Mouse (Mus musculus): ENCODE results near the gene Astn2. TPM values are rescaled to one million over a fixed set of nuclear protein-coding genes. Genes with fewer than 3 reads are reported as not detected.
"Not testable (repeated sequence)": the region's sequence is repeated elsewhere in the genome, so short reads cannot be mapped to it uniquely, and the experiment has no call there.

The Astn2 gene
- polyA plus RNA-seq, 1 experiment from 2014 or later = 0.55 TPM

DNA sequence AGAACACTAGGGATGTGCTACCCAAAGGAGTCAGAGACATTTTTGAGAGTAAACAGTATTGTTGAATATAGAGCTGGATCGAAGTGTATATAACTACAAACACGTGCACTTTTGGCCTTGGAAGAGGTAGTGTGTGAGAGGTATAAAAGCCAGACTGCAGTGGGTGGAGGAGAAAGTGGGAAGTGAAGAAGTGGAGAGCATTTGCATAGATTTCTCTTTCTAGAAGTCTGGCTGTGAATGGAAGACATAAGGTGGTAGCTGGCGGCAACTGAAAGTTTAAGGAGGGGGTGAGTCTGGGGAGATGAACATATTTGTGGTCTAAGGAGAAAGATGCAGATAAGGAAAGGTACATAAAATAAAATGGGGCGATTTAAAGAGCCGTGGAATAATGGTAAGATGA is 709.2 kb downstream of the Astn2 start:
- Histone ChIP-seq H3K36me3 (no peaks in the 10 kb centered on the region), H3K4me1 (replicated peaks) (no peaks in the 10 kb centered on the region), H3K27me3 (replicated peaks) (no peaks in the 10 kb centered on the region), H3K4me3 (replicated peaks) (no peak overlapping the region), H3K9me3 (no peaks in the 10 kb centered on the region), H3K4me2 (replicated peaks) (no peak overlapping the region), H3K27ac (no peak overlapping the region), H3K9ac (no peak overlapping the region)
- ATAC-seq = no peak
- WGBS = 87% methylated on average over 5 of the region's 5 CpGs

DNA sequence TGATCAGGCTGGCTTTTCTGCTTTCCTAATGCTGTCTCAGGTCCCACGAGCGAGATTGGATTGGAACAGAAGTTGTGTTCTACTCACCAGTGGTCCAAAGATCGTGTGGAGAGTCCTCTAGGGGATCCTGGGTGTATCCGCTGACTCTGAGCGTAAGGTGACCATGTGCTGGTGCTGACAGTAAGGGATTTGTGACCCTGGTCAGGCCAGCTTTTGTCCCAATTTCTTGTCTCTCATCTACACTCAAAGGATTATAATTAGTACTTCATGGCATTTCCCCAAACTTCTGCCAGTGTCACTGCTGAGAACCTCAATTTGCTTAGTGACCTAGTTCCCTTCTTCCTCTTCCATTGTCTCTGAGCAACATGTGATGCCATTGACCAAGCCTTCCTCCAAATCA is 710.4 kb downstream of the Astn2 start:
- no peak overlapping the region for H3K4me2 ChIP-seq (replicated peaks)
- H3K27me3 ChIP-seq (replicated peaks) = no peaks in the 10 kb centered on the region
- no peak overlapping the region for H3K9ac ChIP-seq
- no peaks in the 10 kb centered on the region for H3K4me1 ChIP-seq (replicated peaks)
- WGBS = 81% methylated on average over 5 of the region's 5 CpGs
- H3K9me3 ChIP-seq = no peaks in the 10 kb centered on the region
- H3K27ac ChIP-seq = no peak overlapping the region
- no peak for ATAC-seq
- H3K36me3 ChIP-seq = no peaks in the 10 kb centered on the region
- H3K4me3 ChIP-seq (replicated peaks) = no peak overlapping the region

DNA sequence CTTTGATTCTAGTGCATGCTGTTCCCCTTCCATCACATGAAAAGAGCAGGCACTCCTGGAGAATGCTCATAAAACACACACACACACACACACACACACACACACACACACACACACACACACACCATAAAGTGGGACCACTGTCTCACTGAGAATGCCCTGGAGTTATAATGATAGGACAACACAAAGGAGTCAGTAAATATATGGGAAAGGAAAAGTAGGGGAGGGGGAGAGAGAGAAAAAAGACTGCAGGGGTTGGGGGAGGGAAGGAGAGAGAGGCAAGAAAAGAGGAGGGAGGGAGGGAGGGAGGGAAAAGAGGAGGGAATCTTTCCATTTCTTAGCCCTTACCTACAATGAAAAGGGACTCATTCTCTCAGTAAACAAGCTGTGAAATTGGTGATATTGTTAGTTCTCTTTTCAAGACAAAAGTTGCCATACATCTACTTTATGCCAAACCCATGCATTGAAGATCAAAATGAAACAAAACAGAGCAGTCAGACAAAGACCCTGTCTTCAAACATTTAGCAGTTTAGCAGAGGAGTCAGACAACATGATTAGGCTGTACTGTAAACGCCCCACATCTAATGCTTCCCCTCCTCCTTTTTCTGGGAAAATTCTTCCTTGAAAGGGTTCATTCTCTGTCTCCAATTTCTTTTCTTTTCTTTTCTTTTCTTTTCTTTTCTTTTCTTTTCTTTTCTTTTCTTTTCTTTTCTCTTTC is 717.2 kb downstream of the Astn2 start:
- no peak for ATAC-seq
- no peaks in the 10 kb centered on the region for H3K27me3 ChIP-seq (replicated peaks)
- no peaks in the 10 kb centered on the region for H3K36me3 ChIP-seq
- no peak overlapping the region for H3K27ac ChIP-seq
- 61% methylated on average over 1 of the region's 1 CpGs for WGBS
- H3K4me1 ChIP-seq (replicated peaks) = no peaks in the 10 kb centered on the region
- H3K9ac ChIP-seq = no peak overlapping the region
- no peaks in the 10 kb centered on the region for H3K9me3 ChIP-seq
- no peak overlapping the region for H3K4me3 ChIP-seq (replicated peaks)
- no peak overlapping the region for H3K4me2 ChIP-seq (replicated peaks)

DNA sequence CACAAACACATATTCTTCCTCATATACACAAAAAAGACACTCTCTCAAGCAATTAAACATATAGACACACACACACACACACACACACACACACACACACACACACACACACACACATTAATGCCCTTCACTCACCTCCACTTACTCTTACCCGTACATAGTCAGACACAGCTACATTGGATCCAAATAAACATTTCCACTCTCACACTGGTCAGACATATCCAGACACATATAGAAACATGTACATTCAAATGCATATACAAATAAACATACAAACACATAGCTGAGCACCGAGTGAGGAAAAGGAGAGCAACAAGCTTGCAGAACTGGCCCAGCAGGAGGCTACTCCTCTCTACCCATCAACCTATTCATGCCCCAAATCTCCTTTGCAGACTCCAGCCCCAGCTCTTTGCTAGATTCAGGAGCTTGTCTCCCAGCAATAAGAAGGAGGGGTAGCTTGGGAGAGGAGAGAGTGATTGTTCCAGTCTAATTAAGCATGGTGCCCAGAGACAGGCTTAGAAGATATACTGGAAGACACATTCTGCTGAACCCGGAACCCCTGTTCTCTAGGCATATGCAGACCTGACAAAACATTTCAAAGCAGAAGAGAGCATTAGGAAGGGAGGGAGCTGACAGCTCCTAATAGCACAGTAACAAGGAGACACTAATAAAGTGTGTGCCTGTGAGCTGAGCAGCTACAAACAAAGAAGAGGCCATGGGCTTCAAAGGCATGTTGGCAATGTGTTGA is 718.0 kb downstream of the Astn2 start:
- Histone ChIP-seq H3K9ac (no peak overlapping the region), H3K27ac (no peak overlapping the region), H3K4me1 (replicated peaks) (no peaks in the 10 kb centered on the region), H3K4me3 (replicated peaks) (no peak overlapping the region), H3K4me2 (replicated peaks) (no peak overlapping the region), H3K36me3 (no peaks in the 10 kb centered on the region), H3K9me3 (no peaks in the 10 kb centered on the region), H3K27me3 (replicated peaks) (no peaks in the 10 kb centered on the region)
- ATAC-seq = no peak
- 48% methylated on average over 3 of the region's 3 CpGs for WGBS

GRCm38 (mm10) chr4:65684401-65684800 is 720.0 kb downstream of the Astn2 start:
- no peak for ATAC-seq
- H3K4me1 ChIP-seq (replicated peaks) = no peaks in the 10 kb centered on the region
- H3K36me3 ChIP-seq = no peaks in the 10 kb centered on the region
- WGBS = 50% methylated on average over 3 of the region's 3 CpGs
- no peak overlapping the region for H3K27ac ChIP-seq
- H3K9me3 ChIP-seq = no peaks in the 10 kb centered on the region
- H3K4me2 ChIP-seq (replicated peaks) = no peak overlapping the region
- no peak overlapping the region for H3K4me3 ChIP-seq (replicated peaks)
- no peaks in the 10 kb centered on the region for H3K27me3 ChIP-seq (replicated peaks)
- H3K9ac ChIP-seq = no peak overlapping the region

- H3K4me2 ChIP-seq (replicated peaks); H3K36me3 ChIP-seq; H3K4me3 ChIP-seq (replicated peaks); H3K9ac ChIP-seq; ATAC-seq; H3K27me3 ChIP-seq (replicated peaks); H3K4me1 ChIP-seq (replicated peaks); H3K27ac ChIP-seq; H3K9me3 ChIP-seq: not testable (repeated sequence)
- 63% methylated on average over 2 of the region's 2 CpGs for WGBS
These were observed 724.6 kb downstream of the Astn2 start for GRCm38 (mm10) chr4:65679786-65680185.

- H3K4me2 ChIP-seq (replicated peaks) = no peak overlapping the region
- H3K27me3 ChIP-seq (replicated peaks) = no peaks in the 10 kb centered on the region
- no peaks in the 10 kb centered on the region for H3K4me1 ChIP-seq (replicated peaks)
- H3K4me3 ChIP-seq (replicated peaks) = no peak overlapping the region
- H3K36me3 ChIP-seq = no peaks in the 10 kb centered on the region
- no peak for ATAC-seq
- no peak overlapping the region for H3K27ac ChIP-seq
- no peak overlapping the region for H3K9ac ChIP-seq
- H3K9me3 ChIP-seq = no peaks in the 10 kb centered on the region
- WGBS = 26% methylated on average over 5 of the region's 5 CpGs
These were observed 725.5 kb downstream of the Astn2 start for GRCm38 (mm10) chr4:65678929-65679328.

DNA sequence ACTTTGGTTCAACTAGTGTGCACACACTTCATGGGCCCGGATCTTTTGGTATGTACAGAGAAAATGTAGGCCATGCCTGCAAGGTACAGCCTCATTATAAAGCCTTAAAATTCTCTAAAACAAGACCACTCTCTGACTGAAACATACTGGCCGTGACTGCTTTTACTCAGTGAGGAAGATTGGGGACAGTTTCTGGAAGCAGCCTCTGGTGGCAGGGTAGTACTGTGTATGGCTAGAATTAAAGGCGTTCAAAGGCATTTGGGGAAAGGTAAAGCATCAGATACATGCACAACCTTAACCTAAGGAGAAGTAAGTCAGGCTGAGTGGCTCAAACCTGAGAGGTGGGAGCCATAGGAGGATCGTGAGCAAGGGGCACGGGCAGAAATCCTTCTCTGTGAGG is 725.9 kb downstream of the Astn2 start:
- H3K27me3 ChIP-seq (replicated peaks) = no peaks in the 10 kb centered on the region
- H3K27ac ChIP-seq = no peak overlapping the region
- H3K9me3 ChIP-seq = no peaks in the 10 kb centered on the region
- no peaks in the 10 kb centered on the region for H3K36me3 ChIP-seq
- no peak overlapping the region for H3K4me3 ChIP-seq (replicated peaks)
- 65% methylated on average over 5 of the region's 5 CpGs for WGBS
- no peaks in the 10 kb centered on the region for H3K4me1 ChIP-seq (replicated peaks)
- H3K4me2 ChIP-seq (replicated peaks) = no peak overlapping the region
- ATAC-seq = no peak
- no peak overlapping the region for H3K9ac ChIP-seq

- Histone ChIP-seq H3K9ac (no peak overlapping the region), H3K4me1 (replicated peaks) (no peaks in the 10 kb centered on the region), H3K36me3 (no peaks in the 10 kb centered on the region), H3K9me3 (no peaks in the 10 kb centered on the region), H3K4me2 (replicated peaks) (no peak overlapping the region), H3K27ac (no peak overlapping the region), H3K4me3 (replicated peaks) (no peak overlapping the region), H3K27me3 (replicated peaks) (no peaks in the 10 kb centered on the region)
- 94% methylated on average over 4 of the region's 4 CpGs for WGBS
- no peak for ATAC-seq
These were observed 730.0 kb downstream of the Astn2 start for GRCm38 (mm10) chr4:65674267-65674978.

DNA sequence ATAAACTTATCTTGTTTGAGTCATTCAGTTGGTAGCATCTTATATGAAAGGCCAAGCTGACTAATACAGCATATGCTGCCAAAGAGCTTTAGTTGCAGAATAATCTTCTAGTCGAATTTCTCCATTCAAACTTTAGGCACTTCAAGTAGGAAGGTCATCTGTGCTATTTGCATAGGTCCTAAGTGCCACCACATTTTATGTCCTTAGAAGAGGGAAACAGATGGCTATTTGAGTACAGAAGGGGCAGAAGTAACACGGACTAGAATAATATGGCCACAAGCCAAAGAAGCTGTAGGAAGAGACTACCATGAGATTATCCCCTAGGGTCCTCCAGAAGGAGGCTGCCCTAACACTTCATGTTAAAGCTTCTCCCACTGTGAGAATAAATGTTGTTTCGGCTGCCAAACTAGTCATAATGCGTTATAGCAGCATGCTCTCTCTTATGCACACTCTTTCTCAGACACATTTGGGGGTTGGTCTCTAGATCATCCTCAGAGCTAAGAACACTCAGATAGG is 730.9 kb downstream of the Astn2 start:
- H3K4me1 ChIP-seq (replicated peaks) = no peaks in the 10 kb centered on the region
- H3K9me3 ChIP-seq = no peaks in the 10 kb centered on the region
- 71% methylated on average over 4 of the region's 4 CpGs for WGBS
- no peak overlapping the region for H3K9ac ChIP-seq
- no peak overlapping the region for H3K27ac ChIP-seq
- no peaks in the 10 kb centered on the region for H3K36me3 ChIP-seq
- H3K27me3 ChIP-seq (replicated peaks) = no peaks in the 10 kb centered on the region
- no peak overlapping the region for H3K4me3 ChIP-seq (replicated peaks)
- ATAC-seq = no peak
- H3K4me2 ChIP-seq (replicated peaks) = no peak overlapping the region

- Histone ChIP-seq H3K36me3 (no peaks in the 10 kb centered on the region), H3K9me3 (no peaks in the 10 kb centered on the region), H3K4me3 (replicated peaks) (no peak overlapping the region), H3K9ac (no peak overlapping the region), H3K4me1 (replicated peaks) (no peaks in the 10 kb centered on the region), H3K4me2 (replicated peaks) (no peak overlapping the region), H3K27me3 (replicated peaks) (no peaks in the 10 kb centered on the region), H3K27ac (no peak overlapping the region)
- 45% methylated on average over 2 of the region's 2 CpGs for WGBS
- ATAC-seq = no peak
These were observed 732.1 kb downstream of the Astn2 start for GRCm38 (mm10) chr4:65672294-65672693.

- no peak; the same call in 1 of the 2 replicates for ATAC-seq
- Histone ChIP-seq H3K9ac (no peak overlapping the region), H3K27me3 (replicated peaks) (no peaks in the 10 kb centered on the region), H3K4me2 (replicated peaks) (no peak overlapping the region), H3K36me3 (no peaks in the 10 kb centered on the region), H3K27ac (0 out of 2 replicates have a peak overlapping the region, but pooled peaks have one; percentile 36), H3K4me1 (replicated peaks) (no peaks in the 10 kb centered on the region), H3K9me3 (no peaks in the 10 kb centered on the region), H3K4me3 (replicated peaks) (no peak overlapping the region)
- WGBS = 36% methylated on average over 6 of the region's 6 CpGs
These were observed 732.7 kb downstream of the Astn2 start for GRCm38 (mm10) chr4:65671585-65672184.

All from intestine, embryonic 15.5 days (tissue).